ENCODE assay signal across 1 mouse cellular context in the genomic region with DNA sequence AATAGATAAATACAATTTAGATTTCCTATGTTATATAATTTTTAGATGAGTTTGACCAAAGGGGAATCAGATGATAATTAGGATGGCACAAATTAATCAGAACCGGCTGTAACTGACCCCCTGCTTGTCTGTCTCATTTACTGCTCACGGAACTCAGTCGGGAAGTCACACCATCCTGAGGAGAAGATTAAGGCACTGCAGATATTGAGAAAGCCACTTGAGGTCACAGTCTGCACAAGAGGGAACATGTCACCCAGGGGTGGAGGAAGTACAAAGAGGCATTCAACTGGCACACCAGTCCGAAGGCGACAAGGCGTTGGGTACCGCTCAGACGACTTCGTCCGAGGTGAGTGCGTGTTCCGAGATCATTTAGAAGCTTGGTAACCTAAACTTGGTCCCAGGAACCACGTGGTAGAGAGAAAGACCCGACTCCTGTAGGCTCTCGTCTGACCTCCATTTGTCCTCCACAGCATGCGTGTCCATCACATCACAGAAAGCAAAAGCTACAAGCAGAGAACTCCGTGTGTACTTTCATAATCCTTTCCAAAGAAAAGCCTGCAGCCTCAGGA.
TF ChIP-seq lines count a peak whose summit lies in the region.

No protein-coding gene starts in this region.

TF ChIP-seq in MEL, 35 proteins besides CTCF, POLR2A, EP300 and RAD21 (continued from another document):
- no peak for TF ChIP-seq ZMIZ1 (IDR thresholded peaks at IDR 0.05; ENCODE audit: low read depth, low read length)
- no peak for TF ChIP-seq E2F4 (IDR thresholded peaks at IDR 0.05; ENCODE audit: borderline replicate concordance, low read depth, low read length)
- no peak for TF ChIP-seq GATA1 (IDR thresholded peaks at IDR 0.05; ENCODE audit: low read depth, low read length)
- peak; percentile 52; the same call in 1 of the 2 replicates for TF ChIP-seq SIN3A (IDR thresholded peaks at IDR 0.05; ENCODE audit: low read length)
- no peak; the same call in 1 of the 2 replicates for TF ChIP-seq SMC3 (IDR thresholded peaks at IDR 0.05; ENCODE audit: low read depth, low read length)
- no peak for TF ChIP-seq CHD2 (IDR thresholded peaks at IDR 0.05; ENCODE audit: low read length)
- TF ChIP-seq MYB (IDR thresholded peaks at IDR 0.05; ENCODE audit: low read depth, low read length) = no peak
- peak; percentile 50; the same call in 1 of the 2 replicates for TF ChIP-seq ETS1 (IDR thresholded peaks at IDR 0.05; ENCODE audit: low read depth, low read length)
- no peak for TF ChIP-seq MAZ (IDR thresholded peaks at IDR 0.05; ENCODE audit: low read depth, low read length)
- TF ChIP-seq ZKSCAN1 (IDR thresholded peaks at IDR 0.05; ENCODE audit: low read depth, low read length) = no peak
- TF ChIP-seq CHD1 (IDR thresholded peaks at IDR 0.05; ENCODE audit: low read depth, low read length) = no peak
- TF ChIP-seq POLR2AphosphoS2 (IDR thresholded peaks at IDR 0.05; ENCODE audit: low read length) = no peak; the same call in 1 of the 2 replicates
- TF ChIP-seq RCOR1 (IDR thresholded peaks at IDR 0.05; ENCODE audit: low read depth, low read length) = 0 out of 2 replicates have a peak, but pooled peaks have one; percentile 13
- no peak for TF ChIP-seq KAT2A (conservative IDR thresholded peaks at IDR 0.05; ENCODE audit: low read depth, low read length)
- peak; percentile 83 for TF ChIP-seq MAX (IDR thresholded peaks at IDR 0.05; ENCODE audit: low read length)
- peak; percentile 40; the same call in 1 of the 2 replicates for TF ChIP-seq TCF12 (IDR thresholded peaks at IDR 0.05; ENCODE audit: low read depth, low read length)
- no peak for TF ChIP-seq ZC3H11A (IDR thresholded peaks at IDR 0.05; ENCODE audit: low read depth, low read length)
- no peak for TF ChIP-seq MEF2A (IDR thresholded peaks at IDR 0.05; ENCODE audit: extremely low read depth, insufficient replicate concordance, low read depth, low read length, poor library complexity, severe bottlenecking)
- TF ChIP-seq BHLHE40 (IDR thresholded peaks at IDR 0.05; ENCODE audit: borderline replicate concordance, low read depth, low read length) = no peak
